Mouse (Mus musculus) MEL (cell line): ENCODE data around the gene Rrp12. TPM values are rescaled to one million over a fixed set of nuclear protein-coding genes. Genes with fewer than 3 reads are reported as not detected.
A peak's percentile ranks its signal among the peaks of the same experiment; 100 is the strongest.

Experiments used
- DNase-seq: peaks from one replicate; pipeline ENCODE4 v3.0.0; 2011; ENCODE audit warnings: low read depth, low spot score
- H3K27ac ChIP-seq: 2 replicates; pipeline ENCODE4 v1.5.1; 2012; ENCODE audit warnings: low read depth, mild to moderate bottlenecking, control low read depth, low read length, moderate library complexity; ENCODE audit not compliant: control insufficient read depth
- H3K27me3 ChIP-seq, 2 experiments: fragments of 150-350 bp in 1 of 2; sonication (generic) in 1 of 2; 2 replicates each; pipeline ENCODE4 v1.6.1; 2012; ENCODE audit warnings: low read length in 2 of 2, mild to moderate bottlenecking in 2 of 2, improper control_type of control experiment in 1 of 2, moderate library complexity in 1 of 2; ENCODE audit not compliant: insufficient read depth in 2 of 2, control insufficient read depth in 1 of 2
- H3K36me3 ChIP-seq, 2 experiments: 2 replicates each; pipeline ENCODE4 v1.6.1; 2012 to 2014; ENCODE audit warnings: low read length in 2 of 2, improper control_type of control experiment in 1 of 2, inconsistent platforms in 1 of 2, mild to moderate bottlenecking in 1 of 2; ENCODE audit not compliant: insufficient read depth in 2 of 2, control insufficient read depth in 1 of 2
- H3K4me1 ChIP-seq, 2 experiments: fragments of 150-350 bp in 1 of 2; sonication (generic) in 1 of 2; 2 replicates each; pipeline ENCODE4 v1.6.1; 2012; ENCODE audit warnings: low read length in 2 of 2, improper control_type of control experiment in 1 of 2, mild to moderate bottlenecking in 1 of 2; ENCODE audit not compliant: insufficient read depth in 2 of 2, control insufficient read depth in 1 of 2
- H3K4me3 ChIP-seq, 2 experiments: fragments of 150-350 bp in 1 of 2; sonication (generic) in 1 of 2; 2 replicates each; pipeline ENCODE4 v1.5.1; 2012; ENCODE audit warnings: low read depth in 2 of 2, low read length in 2 of 2, mild to moderate bottlenecking in 2 of 2, moderate library complexity in 2 of 2, control low read depth in 1 of 2, improper control_type of control experiment in 1 of 2; ENCODE audit not compliant: control insufficient read depth in 1 of 2, insufficient read depth in 1 of 2
- H3K79me2 ChIP-seq: 2 replicates; pipeline ENCODE4 v1.6.1; 2012; ENCODE audit warnings: mild to moderate bottlenecking, low read length, moderate library complexity; ENCODE audit not compliant: control insufficient read depth, poor library complexity, insufficient read depth
- H3K9ac ChIP-seq: 2 replicates; pipeline ENCODE4 v1.6.1; 2012; ENCODE audit warnings: low read depth, mild to moderate bottlenecking, control low read depth, low read length, moderate library complexity; ENCODE audit not compliant: control insufficient read depth, poor library complexity, severe bottlenecking
- H3K9me3 ChIP-seq: fragments of 150-350 bp; sonication (generic); replicated peaks from 2 replicates; pipeline ENCODE4 v1.6.1; 2012; ENCODE audit warnings: mild to moderate bottlenecking, low read length, improper control_type of control experiment, moderate library complexity; ENCODE audit not compliant: insufficient read depth
- BHLHE40 ChIP-seq: IDR thresholded peaks from 2 replicates; pipeline ENCODE4 v1.6.1; 2012; ENCODE audit warnings: low read depth, mild to moderate bottlenecking, inconsistent platforms, low read length, improper control_type of control experiment, borderline replicate concordance
- CHD2 ChIP-seq: IDR thresholded peaks from 2 replicates; pipeline ENCODE4 v1.6.1; 2011; ENCODE audit warnings: low read length, improper control_type of control experiment
- E2F4 ChIP-seq: IDR thresholded peaks from 2 replicates; pipeline ENCODE4 v1.6.1; 2011; ENCODE audit warnings: low read depth, low read length, improper control_type of control experiment, borderline replicate concordance
- ELF1 ChIP-seq: IDR thresholded peaks from 2 replicates; pipeline ENCODE4 v1.6.1; 2014; ENCODE audit warnings: low read depth, mild to moderate bottlenecking, inconsistent platforms, low read length, improper control_type of control experiment, moderate library complexity
- EP300 ChIP-seq, 2 experiments: IDR thresholded peaks; 2 replicates each; pipeline ENCODE4 v1.6.1; 2011; ENCODE audit warnings: improper control_type of control experiment in 2 of 2, low read length in 2 of 2, low read depth in 1 of 2, mild to moderate bottlenecking in 1 of 2
- ETS1 ChIP-seq: IDR thresholded peaks from 2 replicates; pipeline ENCODE4 v1.6.1; 2012; ENCODE audit warnings: low read depth, mild to moderate bottlenecking, inconsistent platforms, low read length, improper control_type of control experiment, moderate library complexity
- GATA1 ChIP-seq: IDR thresholded peaks from 2 replicates; pipeline ENCODE4 v1.6.1; 2011; ENCODE audit warnings: low read depth, low read length, improper control_type of control experiment
- HCFC1 ChIP-seq: IDR thresholded peaks from 2 replicates; pipeline ENCODE4 v1.6.1; 2012; ENCODE audit warnings: low read depth, mild to moderate bottlenecking, inconsistent platforms, low read length, improper control_type of control experiment, moderate library complexity
- JUND ChIP-seq: IDR thresholded peaks from 2 replicates; pipeline ENCODE4 v1.6.1; 2011; ENCODE audit warnings: low read depth, mild to moderate bottlenecking, improper control_type of control experiment, low read length
- KAT2A ChIP-seq: conservative IDR thresholded peaks from 2 replicates; pipeline ENCODE4 v1.6.1; 2012; ENCODE audit warnings: low read depth, low read length, improper control_type of control experiment, inconsistent platforms
- MAFK ChIP-seq: IDR thresholded peaks from 2 replicates; pipeline ENCODE4 v1.6.1; 2011; ENCODE audit warnings: low read depth, mild to moderate bottlenecking, low read length, improper control_type of control experiment, borderline replicate concordance
- MAX ChIP-seq: IDR thresholded peaks from 2 replicates; pipeline ENCODE4 v1.6.1; 2011; ENCODE audit warnings: low read length, improper control_type of control experiment
- MXI1 ChIP-seq: IDR thresholded peaks from 2 replicates; pipeline ENCODE4 v1.6.1; 2011; ENCODE audit warnings: mild to moderate bottlenecking, low read depth, low read length, improper control_type of control experiment
- MYB ChIP-seq: IDR thresholded peaks from 2 replicates; pipeline ENCODE4 v1.6.1; 2011; ENCODE audit warnings: mild to moderate bottlenecking, low read depth, low read length, improper control_type of control experiment
- MYC ChIP-seq: IDR thresholded peaks from 2 replicates; pipeline ENCODE4 v1.6.1; 2011; ENCODE audit warnings: low read depth, mild to moderate bottlenecking, low read length, improper control_type of control experiment, moderate library complexity
- NRF1 ChIP-seq: IDR thresholded peaks from 2 replicates; pipeline ENCODE4 v1.6.1; 2014; ENCODE audit warnings: low read depth, mild to moderate bottlenecking, inconsistent platforms, low read length, improper control_type of control experiment, moderate library complexity; ENCODE audit not compliant: poor library complexity, insufficient read depth, severe bottlenecking
- POLR2A ChIP-seq, 2 experiments: IDR thresholded peaks; 2 replicates each; pipeline ENCODE4 v1.6.1; 2011 to 2012; ENCODE audit warnings: low read length in 2 of 2, mild to moderate bottlenecking in 2 of 2, control low read depth in 1 of 2, improper control_type of control experiment in 1 of 2, low read depth in 1 of 2, moderate library complexity in 1 of 2; ENCODE audit not compliant: control insufficient read depth in 1 of 2, insufficient read depth in 1 of 2, poor library complexity in 1 of 2
- POLR2AphosphoS2 ChIP-seq: IDR thresholded peaks from 2 replicates; pipeline ENCODE4 v1.6.1; 2011; ENCODE audit warnings: low read length, improper control_type of control experiment
- POLR2AphosphoS5 ChIP-seq: IDR thresholded peaks from 2 replicates; pipeline ENCODE4 v1.6.1; 2012; ENCODE audit warnings: low read depth, borderline replicate concordance, mild to moderate bottlenecking, inconsistent platforms, low read length, moderate library complexity, mixed read lengths
- RAD21 ChIP-seq: IDR thresholded peaks from 2 replicates; pipeline ENCODE4 v1.6.1; 2011; ENCODE audit warnings: mild to moderate bottlenecking, low read depth, low read length, improper control_type of control experiment
- SMC3 ChIP-seq: IDR thresholded peaks from 2 replicates; pipeline ENCODE4 v1.6.1; 2011; ENCODE audit warnings: low read depth, low read length, improper control_type of control experiment
- TAL1 ChIP-seq: IDR thresholded peaks from 2 replicates; pipeline ENCODE4 v1.6.1; 2012; ENCODE audit warnings: mild to moderate bottlenecking, inconsistent platforms, low read length, moderate library complexity, mixed read lengths
- TBP ChIP-seq: IDR thresholded peaks from 2 replicates; pipeline ENCODE4 v1.8.0; 2011; ENCODE audit warnings: low read depth, low read length, improper control_type of control experiment
- TCF12 ChIP-seq: IDR thresholded peaks from 2 replicates; pipeline ENCODE4 v1.6.1; 2014; ENCODE audit warnings: low read depth, mild to moderate bottlenecking, inconsistent platforms, low read length, improper control_type of control experiment, moderate library complexity
- UBTF ChIP-seq: IDR thresholded peaks from 2 replicates; pipeline ENCODE4 v1.6.1; 2012; ENCODE audit warnings: low read depth, mild to moderate bottlenecking, inconsistent platforms, low read length, improper control_type of control experiment, moderate library complexity, borderline replicate concordance; ENCODE audit not compliant: insufficient read depth
- USF1 ChIP-seq: IDR thresholded peaks from 2 replicates; pipeline ENCODE4 v1.6.1; 2014; ENCODE audit warnings: low read depth, mild to moderate bottlenecking, inconsistent platforms, low read length, improper control_type of control experiment, moderate library complexity
- USF2 ChIP-seq, 2 experiments: IDR thresholded peaks; 2 replicates each; pipeline ENCODE4 v1.6.1; 2011 to 2012; ENCODE audit warnings: improper control_type of control experiment in 2 of 2, low read length in 2 of 2, borderline replicate concordance in 1 of 2, inconsistent platforms in 1 of 2, low read depth in 1 of 2, mild to moderate bottlenecking in 1 of 2; ENCODE audit not compliant: insufficient read depth in 1 of 2
- ZC3H11A ChIP-seq: IDR thresholded peaks from 2 replicates; pipeline ENCODE4 v1.6.1; 2012; ENCODE audit warnings: low read depth, mild to moderate bottlenecking, inconsistent platforms, low read length, improper control_type of control experiment
- ZKSCAN1 ChIP-seq: IDR thresholded peaks from 2 replicates; pipeline ENCODE4 v1.6.1; 2012; ENCODE audit warnings: low read depth, mild to moderate bottlenecking, inconsistent platforms, low read length, improper control_type of control experiment, moderate library complexity
- ZMIZ1 ChIP-seq: IDR thresholded peaks from 2 replicates; pipeline ENCODE4 v1.6.1; 2012; ENCODE audit warnings: low read depth, mild to moderate bottlenecking, inconsistent platforms, low read length, improper control_type of control experiment, moderate library complexity
- polyA plus RNA-seq, 2 experiments: library from polyadenylated mRNA; stranded (reverse) in 1 of 2; unstranded in 1 of 2; fragments of >175 nt in 1 of 2; fragments of >200 nt in 1 of 2; gene quantifications; 2 replicates each; pipeline versions ENCODE4 v1.2.1 to v1.2.4; 2012; ENCODE audit warnings: low replicate concordance in 2 of 2, low read depth in 1 of 2; ENCODE audit not compliant: insufficient read length in 2 of 2, insufficient read depth in 1 of 2, missing spikeins in 1 of 2
- total RNA-seq: library from RNA; depleted of rRNA; stranded (reverse); fragments of 300-350 nt; gene quantifications from 2 replicates; pipeline ENCODE4 v1.2.3, GENCODE M21; 2012

Rrp12 gene
- total and polyA plus RNA-seq, 3 experiments = 44.5 to 134 (median 106) TPM

DNA sequence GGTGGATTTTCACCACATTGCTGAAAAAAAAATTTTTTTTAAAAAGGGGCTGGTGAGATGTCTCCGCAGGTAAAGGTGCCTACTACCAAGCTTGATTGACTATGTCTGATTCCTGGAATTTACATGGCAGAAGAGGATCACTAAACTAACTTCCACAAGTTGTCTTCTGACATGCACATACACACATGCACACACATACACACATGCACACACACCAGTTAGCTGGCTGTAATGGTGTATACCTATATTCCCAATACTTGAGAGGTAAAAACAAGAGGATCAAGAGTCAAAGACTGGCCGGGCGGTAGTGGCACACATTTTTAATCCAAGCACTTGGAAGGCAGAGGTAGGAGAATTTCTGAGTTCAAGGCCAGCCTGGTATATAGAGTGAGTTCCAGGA, 56.3 kb downstream of the Rrp12 start:
- no peaks in the 10 kb centered on the region for H3K9me3 ChIP-seq
- H3K36me3 ChIP-seq = peaks cover 0 to 61% of the 10 kb centered on the region in 2 experiments; a peak in 2 of 4 replicates
- H3K4me3 ChIP-seq = peak overlapping the region; percentile 31 to 47; a peak in 2 of 4 replicates
- peak; percentile 54 for DNase-seq
- H3K27me3 ChIP-seq = no peaks in the 10 kb centered on the region
- H3K4me1 ChIP-seq = peaks cover 37 to 58% of the 10 kb centered on the region in 2 experiments
- peak overlapping the region; percentile 94 for H3K27ac ChIP-seq
- H3K9ac ChIP-seq = peak overlapping the region; percentile 57
- H3K79me2 ChIP-seq = peaks cover 9% of the 10 kb centered on the region
- TF ChIP-seq UBTF (no peak), HCFC1 (no peak), TBP (no peak), ETS1 (no peak), RAD21 (no peak), POLR2A (IDR thresholded peaks at IDR 0.05; ENCODE audit: control insufficient read depth in 1 of 2, insufficient read depth in 1 of 2, low read depth in 1 of 2, low read length in 2 of 2, poor library complexity in 1 of 2) (no peak), KAT2A (no peak), ZMIZ1 (no peak), USF1 (no peak), NRF1 (no peak), JUND (no peak)

DNA sequence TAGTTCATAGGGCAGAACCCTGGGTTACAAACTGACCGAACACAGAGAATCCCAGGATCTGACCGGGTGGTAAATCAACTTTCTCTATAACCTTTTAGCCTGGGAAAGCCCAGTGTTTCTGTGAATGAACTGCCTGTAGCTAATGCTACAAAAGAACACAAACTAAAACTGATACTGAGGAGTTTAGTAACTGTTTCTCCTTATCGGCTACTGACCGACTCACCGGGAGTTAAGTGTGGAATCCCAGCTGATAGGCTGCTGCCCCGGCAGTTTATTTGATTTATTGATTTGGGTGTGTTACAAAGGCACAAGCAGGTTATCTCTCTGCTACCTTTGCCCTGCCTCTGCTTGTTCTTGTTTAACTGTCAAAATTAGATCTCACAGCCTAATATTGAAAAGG, 57.2 kb downstream of the Rrp12 start:
- Histone ChIP-seq H3K79me2 (0 out of 2 replicates have a peak, but pooled peaks cover 3% of the 10 kb centered on the region), H3K4me1 (peaks cover 37 to 58% of the 10 kb centered on the region in 2 experiments), H3K9ac (peak overlapping the region; percentile 57), H3K9me3 (no peaks in the 10 kb centered on the region), H3K36me3 (peaks cover 0 to 58% of the 10 kb centered on the region in 2 experiments; a peak in 2 of 4 replicates), H3K4me3 (peak overlapping the region; percentile 39 to 47), H3K27me3 (no peaks in the 10 kb centered on the region), H3K27ac (peak overlapping the region; percentile 94)
- peak; percentile 86 for DNase-seq
- TF ChIP-seq ZMIZ1 (no peak; the same call in 1 of the 2 replicates), TAL1 (peak; percentile 69), EP300 (IDR thresholded peaks at IDR 0.05; ENCODE audit: low read depth in 1 of 2, low read length in 2 of 2) (peak; percentile 97 to 98), POLR2AphosphoS2 (0 out of 2 replicates have a peak, but pooled peaks have one; percentile 70), POLR2A (IDR thresholded peaks at IDR 0.05; ENCODE audit: control insufficient read depth in 1 of 2, insufficient read depth in 1 of 2, low read depth in 1 of 2, low read length in 2 of 2, poor library complexity in 1 of 2) (peak in 1 of 2 experiments; percentile 52; a peak in 1 of 4 replicates), MYC (no peak; the same call in 1 of the 2 replicates), HCFC1 (peak; percentile 23; the same call in 1 of the 2 replicates), BHLHE40 (peak; percentile 77), CHD2 (no peak), TBP (peak; percentile 91), MAFK (peak; percentile 73; the same call in 1 of the 2 replicates), MYB (peak; percentile 99), JUND (no peak), MAX (no peak), E2F4 (no peak), ELF1 (no peak), TCF12 (peak; percentile 95), UBTF (no peak), POLR2AphosphoS5 (peak; percentile 26; the same call in 1 of the 2 replicates), KAT2A (no peak), USF2 (IDR thresholded peaks at IDR 0.05; ENCODE audit: borderline replicate concordance in 1 of 2, insufficient read depth in 1 of 2, low read depth in 1 of 2, low read length in 2 of 2) (no peak), NRF1 (no peak), GATA1 (peak; percentile 98), ZKSCAN1 (no peak), SMC3 (no peak), MXI1 (peak; percentile 52; the same call in 1 of the 2 replicates), ZC3H11A (no peak)
